Mouse (Mus musculus): ENCODE results near the gene Gm3371. TPM values are rescaled to one million over a fixed set of nuclear protein-coding genes. Genes with fewer than 3 reads are reported as not detected.
"Not testable (repeated sequence)": the region's sequence is repeated elsewhere in the genome, so short reads cannot be mapped to it uniquely, and the experiment has no call there.

Gene Gm3371
- not detected in 2 replicates for polyA plus RNA-seq (2014; fragmentation: Nextera tagmentation; extraction: Ambion mirVana)

DNA sequence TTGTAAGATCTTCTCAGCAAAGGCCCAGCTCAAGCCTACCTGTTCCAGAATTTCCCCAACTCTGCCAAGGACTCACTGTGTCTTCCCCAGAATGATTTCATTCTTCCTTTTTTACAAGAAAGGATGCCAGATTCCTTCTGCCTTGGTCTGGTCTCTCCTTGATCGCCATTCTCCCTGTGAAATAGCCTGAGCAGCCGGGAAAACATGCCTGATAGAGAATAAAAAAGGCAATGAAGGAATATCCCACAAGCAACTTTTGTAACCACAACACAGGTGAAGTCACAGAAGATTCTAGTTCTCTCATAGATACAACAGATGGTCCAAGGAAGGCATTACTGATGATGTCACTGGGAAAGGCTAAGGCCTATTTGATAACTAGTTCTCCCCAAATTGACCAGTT is at the start of gene Gm3371:
Gene Gm3371, minus strand, starts transcription at position 101 of the 400 bp plus-strand sequence.
- not testable (repeated sequence) for H3K4me1 ChIP-seq (replicated peaks; ENCODE audit: control insufficient read depth, insufficient read depth, low read length); DNase-seq (ENCODE audit: low spot score); H3K9me3 ChIP-seq (ENCODE audit: control insufficient read depth, low read length); H3K4me3 ChIP-seq (ENCODE audit: low read depth, low read length); H3K27me3 ChIP-seq (replicated peaks; ENCODE audit: control insufficient read depth, insufficient read depth, low read length); H3K4me2 ChIP-seq; H3K27ac ChIP-seq (ENCODE audit: low read depth, low read length); ATAC-seq (replicated peaks; ENCODE audit: low FRiP score); H3K9ac ChIP-seq (ENCODE audit: low read depth, low read length); H3K36me3 ChIP-seq (ENCODE audit: control insufficient read depth, insufficient read depth, low read length)
- WGBS = no CpG with 5 or more reads among the region's 2 CpGs

DNA sequence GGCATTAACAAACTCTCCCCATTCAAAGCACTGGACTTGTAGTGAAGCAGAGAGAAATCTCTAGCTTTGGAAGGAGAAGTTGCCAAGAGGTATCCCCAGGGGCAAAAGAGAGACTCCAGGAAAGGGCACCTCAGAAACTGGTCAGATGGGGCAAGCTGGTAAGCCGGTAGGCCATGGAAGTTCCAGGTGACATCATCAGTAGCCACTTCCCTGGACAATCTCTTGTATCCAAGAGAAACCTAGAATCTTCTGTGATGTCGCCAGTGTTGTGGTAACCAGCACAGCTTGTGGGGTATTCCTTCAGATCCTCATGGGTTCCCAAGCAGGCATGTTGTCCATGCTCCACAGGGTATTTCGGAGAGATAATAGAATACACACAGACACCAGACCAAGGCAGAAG is 22.8 kb upstream of the Gm3371 start, which contains the start of gene Gm8232:
Gene Gm8232, plus strand, starts transcription at position 301 of the 400 bp plus-strand sequence.
- H3K9ac ChIP-seq (ENCODE audit: low read depth, low read length); H3K36me3 ChIP-seq (ENCODE audit: control insufficient read depth, insufficient read depth, low read length); DNase-seq (ENCODE audit: low spot score); ATAC-seq (replicated peaks; ENCODE audit: low FRiP score); H3K4me3 ChIP-seq (ENCODE audit: low read depth, low read length); H3K27ac ChIP-seq (ENCODE audit: low read depth, low read length); H3K4me2 ChIP-seq; H3K4me1 ChIP-seq (replicated peaks; ENCODE audit: control insufficient read depth, insufficient read depth, low read length); H3K9me3 ChIP-seq (ENCODE audit: control insufficient read depth, low read length); H3K27me3 ChIP-seq (replicated peaks; ENCODE audit: control insufficient read depth, insufficient read depth, low read length): not testable (repeated sequence)
- WGBS = 81% methylated on average over 2 of the region's 3 CpGs

DNA sequence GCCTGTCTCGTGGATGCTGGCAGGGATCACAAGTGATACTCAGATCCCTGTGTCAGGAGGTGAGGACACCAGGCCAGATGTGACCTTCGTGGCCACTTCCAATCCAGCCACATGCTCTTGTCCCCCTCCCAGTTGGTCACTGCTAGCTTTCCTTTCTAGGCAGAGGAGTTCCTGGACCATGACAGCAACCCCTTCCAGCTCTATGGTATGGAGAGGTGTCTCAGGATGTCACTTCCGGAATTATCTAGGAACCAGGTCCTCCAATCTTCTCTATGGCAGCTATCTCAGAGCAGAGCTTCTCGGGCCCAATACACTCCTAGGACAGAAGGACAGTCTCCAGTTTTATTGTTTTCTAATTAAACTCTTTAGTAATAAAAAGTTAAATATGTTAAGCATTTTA is 26.3 kb downstream of the Gm3371 start:
- not testable (repeated sequence) for H3K27ac ChIP-seq (ENCODE audit: low read depth, low read length); H3K27me3 ChIP-seq (replicated peaks; ENCODE audit: control insufficient read depth, insufficient read depth, low read length); H3K4me3 ChIP-seq (ENCODE audit: low read depth, low read length); DNase-seq (ENCODE audit: low spot score); H3K9me3 ChIP-seq (ENCODE audit: control insufficient read depth, low read length); H3K9ac ChIP-seq (ENCODE audit: low read depth, low read length); ATAC-seq (replicated peaks; ENCODE audit: low FRiP score); H3K4me1 ChIP-seq (replicated peaks; ENCODE audit: control insufficient read depth, insufficient read depth, low read length); H3K36me3 ChIP-seq (ENCODE audit: control insufficient read depth, insufficient read depth, low read length); H3K4me2 ChIP-seq
- WGBS = 69% methylated on average over 3 of the region's 4 CpGs

DNA sequence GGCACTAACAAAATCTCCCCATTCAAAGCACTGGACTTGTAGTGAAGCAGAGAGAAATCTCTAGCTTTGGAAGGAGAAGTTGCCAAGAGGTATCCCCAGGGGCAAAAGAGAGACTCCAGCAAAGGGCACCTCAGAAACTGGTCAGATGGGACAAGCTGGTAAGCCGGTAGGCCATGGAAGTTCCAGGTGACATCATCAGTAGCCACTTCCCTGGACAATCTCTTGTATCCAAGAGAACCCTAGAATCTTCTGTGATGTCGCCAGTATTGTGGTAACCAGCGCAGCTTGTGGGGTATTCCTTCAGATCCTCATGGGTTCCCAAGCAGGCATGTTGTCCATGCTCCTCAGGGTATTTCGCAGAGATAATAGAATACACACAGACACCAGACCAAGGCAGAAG is 45.4 kb downstream of the Gm3371 start, which contains the start of gene Gm8229:
Gene Gm8229, plus strand, starts transcription at position 301 of the 400 bp plus-strand sequence.
- not testable (repeated sequence) for H3K9ac ChIP-seq (ENCODE audit: low read depth, low read length); H3K4me2 ChIP-seq; H3K4me1 ChIP-seq (replicated peaks; ENCODE audit: control insufficient read depth, insufficient read depth, low read length); H3K9me3 ChIP-seq (ENCODE audit: control insufficient read depth, low read length); H3K36me3 ChIP-seq (ENCODE audit: control insufficient read depth, insufficient read depth, low read length); H3K27ac ChIP-seq (ENCODE audit: low read depth, low read length); H3K4me3 ChIP-seq (ENCODE audit: low read depth, low read length); ATAC-seq (replicated peaks; ENCODE audit: low FRiP score); H3K27me3 ChIP-seq (replicated peaks; ENCODE audit: control insufficient read depth, insufficient read depth, low read length); DNase-seq (ENCODE audit: low spot score)
- WGBS = 85% methylated on average over 4 of the region's 4 CpGs

DNA sequence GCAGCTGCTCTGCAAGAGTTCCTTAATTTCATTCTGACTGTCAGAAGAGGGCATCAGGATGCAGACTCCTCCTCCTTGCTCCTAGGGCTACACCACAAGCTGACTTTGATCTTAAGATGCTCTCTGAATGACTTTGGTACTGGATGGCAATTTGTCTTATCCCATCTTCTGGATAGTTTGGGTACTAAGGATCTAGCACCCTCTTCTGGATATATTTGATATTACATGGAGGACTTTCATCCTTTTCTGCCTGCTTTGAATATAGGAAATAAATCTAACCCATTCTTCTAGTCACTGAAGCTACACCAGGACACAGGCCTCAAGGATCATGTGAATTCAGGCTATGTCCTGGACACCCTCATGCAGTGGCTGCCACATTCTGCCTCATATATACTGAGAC is 48.2 kb downstream of the Gm3371 start:
- not testable (repeated sequence) for H3K27ac ChIP-seq (ENCODE audit: low read depth, low read length); H3K4me3 ChIP-seq (ENCODE audit: low read depth, low read length); ATAC-seq (replicated peaks; ENCODE audit: low FRiP score); H3K36me3 ChIP-seq (ENCODE audit: control insufficient read depth, insufficient read depth, low read length); H3K9me3 ChIP-seq (ENCODE audit: control insufficient read depth, low read length); DNase-seq (ENCODE audit: low spot score); H3K4me2 ChIP-seq; H3K27me3 ChIP-seq (replicated peaks; ENCODE audit: control insufficient read depth, insufficient read depth, low read length); H3K4me1 ChIP-seq (replicated peaks; ENCODE audit: control insufficient read depth, insufficient read depth, low read length); H3K9ac ChIP-seq (ENCODE audit: low read depth, low read length)

DNA sequence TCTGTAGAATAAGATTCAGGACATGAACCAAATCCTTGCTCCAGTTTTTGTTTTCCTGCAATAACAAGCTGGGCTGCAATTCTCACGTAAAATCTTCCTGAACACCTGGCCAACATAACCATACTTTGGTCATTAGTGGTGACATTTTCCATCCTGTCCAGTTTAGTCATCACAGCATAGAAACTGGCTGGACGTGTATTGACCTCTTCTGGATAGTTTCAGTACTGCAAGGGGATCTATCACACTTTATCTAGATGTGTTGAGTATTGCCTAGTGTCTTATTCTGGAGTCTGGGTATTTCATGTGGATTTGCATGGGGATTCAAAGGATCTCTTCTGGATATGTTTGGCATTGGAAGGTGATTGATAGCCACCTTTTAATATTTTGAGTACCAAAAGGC is 49.1 kb downstream of the Gm3371 start:
- H3K27ac ChIP-seq (ENCODE audit: low read depth, low read length); ATAC-seq (replicated peaks; ENCODE audit: low FRiP score): not testable (repeated sequence)
- WGBS = 15% methylated on average over 1 of the region's 2 CpGs

More for the DNA sequence above, 49.1 kb downstream of the Gm3371 start:
- not testable (repeated sequence) for H3K9ac ChIP-seq (ENCODE audit: low read depth, low read length); H3K4me2 ChIP-seq; H3K9me3 ChIP-seq (ENCODE audit: control insufficient read depth, low read length); H3K27me3 ChIP-seq (replicated peaks; ENCODE audit: control insufficient read depth, insufficient read depth, low read length); H3K4me3 ChIP-seq (ENCODE audit: low read depth, low read length); H3K4me1 ChIP-seq (replicated peaks; ENCODE audit: control insufficient read depth, insufficient read depth, low read length); H3K36me3 ChIP-seq (ENCODE audit: control insufficient read depth, insufficient read depth, low read length); DNase-seq (ENCODE audit: low spot score)

Other genes with a start within 250 kb of the Gm3371 start
- gene Gm8212, start 213.0 kb downstream of the Gm3371 start, polyA plus RNA-seq (2014; fragmentation: Nextera tagmentation; extraction: Ambion mirVana) = not detected in 2 replicates
- not detected in 2 replicates for gene 4930503E14Rik, start 197.4 kb downstream of the Gm3371 start, polyA plus RNA-seq (2014; fragmentation: Nextera tagmentation; extraction: Ambion mirVana)
- gene Gm8220, start 125.1 kb downstream of the Gm3371 start, polyA plus RNA-seq (2014; fragmentation: Nextera tagmentation; extraction: Ambion mirVana) = not detected in 2 replicates
- not detected in 2 replicates for gene Gm5930, start 72.1 kb downstream of the Gm3371 start, polyA plus RNA-seq (2014; fragmentation: Nextera tagmentation; extraction: Ambion mirVana)
- gene Gm8229, start 45.3 kb downstream of the Gm3371 start, polyA plus RNA-seq (2014; fragmentation: Nextera tagmentation; extraction: Ambion mirVana) = not detected in 2 replicates
- not detected in 2 replicates for gene Gm8232, start 22.9 kb upstream of the Gm3371 start, polyA plus RNA-seq (2014; fragmentation: Nextera tagmentation; extraction: Ambion mirVana)
- gene BC061237, start 81.8 kb upstream of the Gm3371 start, polyA plus RNA-seq (2014; fragmentation: Nextera tagmentation; extraction: Ambion mirVana) = not detected in 2 replicates
- not detected in 2 replicates for gene Gm17093, start 107.6 kb upstream of the Gm3371 start, polyA plus RNA-seq (2014; fragmentation: Nextera tagmentation; extraction: Ambion mirVana)
- not detected in 2 replicates for gene Gm8247, start 172.5 kb upstream of the Gm3371 start, polyA plus RNA-seq (2014; fragmentation: Nextera tagmentation; extraction: Ambion mirVana)
- gene Gm5624, start 217.2 kb upstream of the Gm3371 start, polyA plus RNA-seq (2014; fragmentation: Nextera tagmentation; extraction: Ambion mirVana) = not detected in 2 replicates